Mouse (Mus musculus): Measurements from ENCODE around the gene Insyn1.

Gene Insyn1

DNA sequence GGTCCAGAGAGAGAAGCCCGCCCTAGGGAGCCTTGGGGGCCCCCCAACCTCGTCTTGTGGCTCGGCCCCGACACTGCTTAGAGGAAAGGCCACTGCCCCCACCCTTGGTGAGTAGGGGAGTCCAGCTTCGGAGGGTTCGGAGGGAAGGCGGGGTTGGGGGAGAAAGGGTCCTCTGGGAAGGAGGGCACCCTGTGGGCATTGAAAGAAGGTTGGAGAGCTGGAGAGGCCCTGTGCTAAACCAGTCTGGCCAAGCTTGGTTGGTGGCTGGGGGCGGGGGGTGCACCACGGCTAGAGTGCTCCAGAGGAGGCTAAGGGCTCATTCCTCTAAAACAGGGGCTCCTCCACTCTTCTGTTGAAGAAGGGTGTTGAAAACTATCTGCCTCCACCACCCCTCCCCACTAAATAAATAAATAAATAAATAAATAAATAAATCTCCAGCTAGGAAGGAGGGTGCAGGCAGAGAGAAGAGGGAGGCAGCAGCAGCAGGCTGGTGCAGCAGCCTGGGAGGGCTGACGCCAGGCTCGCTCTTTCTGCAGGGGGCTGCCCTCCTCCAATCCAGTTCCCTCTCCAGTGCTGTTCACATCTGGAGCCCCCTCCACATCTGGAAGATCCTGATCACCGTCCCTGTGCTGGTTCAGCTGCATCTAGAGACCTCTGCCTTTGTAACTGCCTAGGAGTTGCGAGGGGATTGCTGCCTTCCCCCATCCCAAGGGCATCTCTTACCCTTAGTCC lies 896 bp downstream of the Insyn1 start:
- no peak for DNase-seq

DNA sequence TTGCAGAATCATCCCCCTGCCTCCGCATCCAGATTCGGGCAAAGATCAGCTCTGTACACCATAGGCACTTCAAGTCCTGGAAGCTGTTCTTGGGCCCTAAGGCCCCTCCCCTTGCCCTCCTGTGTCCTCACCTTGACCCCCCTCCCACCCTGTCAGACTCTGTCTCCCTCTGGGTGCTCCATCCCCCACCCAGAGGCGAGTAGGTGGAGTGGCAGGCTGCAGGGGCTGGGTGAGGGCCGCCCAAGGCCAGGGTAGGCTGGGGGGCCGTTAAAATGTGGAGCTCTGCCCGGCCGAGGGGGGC lies 1.4 kb downstream of the Insyn1 start:
- no peak for DNase-seq

DNA sequence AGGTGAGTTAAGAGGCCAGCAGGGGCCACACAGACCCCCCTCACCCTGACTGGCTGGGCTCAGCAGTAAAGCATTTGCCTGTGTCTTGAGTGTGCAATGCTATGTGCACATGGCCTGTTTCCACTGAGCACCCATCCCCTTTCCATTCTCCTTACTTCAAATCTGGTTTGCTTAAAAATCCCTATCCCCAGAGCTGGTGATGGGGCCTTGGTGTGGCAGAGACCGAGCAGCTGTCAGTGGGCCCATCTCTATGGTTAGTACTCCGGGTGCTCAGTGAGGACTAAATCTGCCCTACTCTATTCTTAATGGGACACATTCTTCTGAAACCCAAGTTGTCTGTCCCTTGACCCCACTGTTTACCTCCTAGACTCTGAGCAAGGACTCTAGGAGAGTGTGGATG lies 2.0 kb downstream of the Insyn1 start:
- DNase-seq: no peak

DNA sequence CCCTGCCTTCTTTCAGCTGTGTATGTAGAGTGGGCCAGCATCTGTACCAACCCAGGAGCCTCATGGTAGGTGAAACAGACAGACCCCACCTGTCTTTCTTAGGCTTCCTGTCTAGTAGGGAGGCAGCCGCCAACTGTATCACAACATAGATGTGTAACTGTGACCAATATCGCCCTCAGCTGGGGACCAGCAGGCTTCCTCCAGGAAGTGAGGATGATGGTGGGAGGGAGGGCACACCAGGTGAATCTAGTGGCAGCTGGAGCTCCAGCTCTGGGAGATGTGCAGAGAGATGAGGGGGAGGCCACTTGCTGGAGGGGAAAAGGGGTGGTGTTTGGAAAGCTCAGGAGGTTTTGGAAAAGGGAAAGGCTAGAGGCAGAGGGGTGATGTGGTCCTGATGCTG lies 6.6 kb downstream of the Insyn1 start:
- DNase-seq: no peak

DNA sequence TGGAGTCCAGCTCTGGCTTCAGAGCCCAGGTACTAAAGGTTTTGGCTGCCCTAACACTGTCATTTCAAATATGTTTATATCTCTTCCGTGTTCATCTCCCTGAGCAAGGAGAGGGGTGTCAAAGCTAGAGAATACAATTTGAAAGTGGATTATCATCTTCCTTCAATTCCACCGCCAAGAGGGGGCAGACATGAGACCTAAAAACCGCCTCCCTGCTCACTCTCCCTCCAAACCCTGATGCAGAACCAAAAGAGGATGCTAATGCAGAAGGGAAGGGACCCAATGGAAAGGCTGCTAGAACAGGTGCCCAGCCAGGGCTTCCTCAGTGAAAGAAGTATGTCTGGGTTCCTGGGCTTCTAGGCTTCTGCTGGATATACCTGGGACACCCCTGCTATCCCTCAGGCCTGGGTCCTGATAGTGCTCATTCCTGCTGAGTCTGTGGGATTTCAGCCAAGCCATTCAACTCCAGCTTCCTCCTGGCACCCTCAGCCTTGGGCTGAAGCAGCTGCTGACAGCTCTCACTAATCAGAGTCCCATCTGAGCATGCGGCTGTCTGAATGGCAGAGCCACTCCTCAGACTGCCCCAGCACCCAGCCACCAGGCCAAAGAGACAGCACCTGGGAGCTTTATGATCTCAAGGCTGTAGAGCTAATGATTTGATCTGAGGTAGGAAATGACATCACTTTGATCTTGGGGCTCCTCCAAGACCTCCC lies 8.2 kb downstream of the Insyn1 start:
- DNase-seq: no peak

DNA sequence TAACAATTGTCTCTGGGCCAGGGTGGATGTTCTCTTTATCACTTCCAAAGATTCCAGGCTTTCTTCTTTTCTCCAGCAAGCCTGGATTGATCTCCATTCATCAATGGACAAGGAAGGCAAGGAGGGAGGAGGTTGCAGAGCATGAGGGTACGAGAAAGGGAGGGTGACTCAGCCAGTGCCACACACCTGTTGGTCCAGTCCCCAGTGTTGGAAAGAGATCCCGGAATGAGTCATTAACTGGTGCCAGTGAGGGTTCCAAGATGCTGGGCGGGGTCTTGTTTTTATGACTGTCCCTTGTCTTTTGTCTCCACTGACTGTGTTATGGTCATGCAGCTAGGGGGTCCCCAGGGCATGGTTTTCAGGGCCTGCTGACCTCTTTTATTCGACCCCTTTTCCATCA lies 9.5 kb downstream of the Insyn1 start:
- DNase-seq: no peak

DNA sequence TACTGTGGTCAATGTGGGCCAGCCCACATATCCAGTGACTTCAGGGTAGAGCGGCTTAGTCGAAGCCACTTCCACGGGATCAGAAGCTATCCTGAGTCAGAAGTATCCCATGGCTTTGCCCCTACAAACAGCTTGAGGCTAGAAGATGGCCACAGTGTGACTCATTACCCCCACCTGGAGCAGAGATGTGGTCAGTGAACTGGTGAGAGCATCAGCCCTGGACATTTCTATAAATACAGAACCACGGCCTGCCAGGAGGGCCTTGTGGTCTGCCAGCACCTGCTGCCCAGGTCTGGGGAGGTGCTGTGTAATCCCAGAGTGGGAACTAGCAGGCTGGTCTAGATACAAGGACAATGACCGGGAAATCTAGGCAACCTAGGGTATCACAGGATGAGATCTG lies 12.5 kb downstream of the Insyn1 start:
- DNase-seq: no peak

DNA sequence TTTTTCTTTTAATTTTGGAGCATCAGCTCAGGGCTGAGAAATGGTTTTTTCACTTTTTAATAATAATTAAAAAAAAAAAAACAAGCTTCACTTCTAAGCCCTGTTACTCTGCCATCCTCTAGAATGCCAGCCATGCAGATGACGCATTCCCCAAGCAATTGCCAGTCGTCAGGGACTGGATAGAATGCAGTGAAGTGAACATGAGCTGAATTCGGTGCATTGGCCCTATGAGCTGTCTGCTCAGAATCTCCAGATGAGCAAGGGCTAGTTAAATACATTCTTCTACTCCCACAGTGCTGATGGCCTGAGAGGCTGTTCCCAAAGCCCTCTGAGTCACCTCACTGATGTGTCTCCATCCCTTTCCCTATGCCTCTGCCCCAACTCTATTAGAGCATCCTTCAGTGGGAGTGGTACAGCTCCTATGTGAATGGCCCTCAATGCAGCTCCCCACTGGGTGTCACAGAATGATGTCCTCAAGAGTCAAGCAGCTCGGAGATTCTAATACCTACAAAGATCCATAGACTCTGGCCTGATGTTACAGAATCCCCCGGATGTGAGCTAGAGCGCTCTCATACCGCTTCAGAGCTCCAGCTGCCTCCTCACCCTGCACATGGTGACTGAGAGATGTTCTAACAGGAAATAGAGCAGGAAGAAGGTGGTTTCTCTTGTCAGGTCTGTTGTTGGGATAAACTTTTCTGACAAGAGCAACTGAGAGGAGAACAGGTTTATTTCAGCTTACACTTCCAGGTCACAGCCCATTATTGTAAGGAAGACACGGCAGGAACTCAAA lies 19.0 kb downstream of the Insyn1 start:
- no peak for DNase-seq

DNA sequence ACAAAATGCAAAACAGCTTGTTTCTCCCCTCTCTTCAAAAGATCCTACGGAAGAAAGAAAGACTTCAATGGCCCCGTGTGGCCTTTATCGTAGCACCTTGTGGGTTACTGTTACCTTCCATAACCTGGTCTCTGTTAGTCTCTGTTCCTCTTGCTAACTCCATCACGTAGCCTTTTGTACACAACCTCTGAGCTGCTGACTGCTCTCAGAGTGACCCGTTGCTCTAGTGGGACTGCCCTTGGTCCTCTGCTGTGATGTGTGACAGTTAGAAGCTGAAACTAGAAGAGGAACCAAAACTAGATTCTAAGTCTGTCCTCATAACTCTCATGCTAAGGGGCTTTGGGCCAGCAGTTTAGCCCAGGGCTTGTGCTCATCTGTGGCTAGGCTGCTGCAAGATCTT lies 22.0 kb downstream of the Insyn1 start:
- DNase-seq: no peak

DNA sequence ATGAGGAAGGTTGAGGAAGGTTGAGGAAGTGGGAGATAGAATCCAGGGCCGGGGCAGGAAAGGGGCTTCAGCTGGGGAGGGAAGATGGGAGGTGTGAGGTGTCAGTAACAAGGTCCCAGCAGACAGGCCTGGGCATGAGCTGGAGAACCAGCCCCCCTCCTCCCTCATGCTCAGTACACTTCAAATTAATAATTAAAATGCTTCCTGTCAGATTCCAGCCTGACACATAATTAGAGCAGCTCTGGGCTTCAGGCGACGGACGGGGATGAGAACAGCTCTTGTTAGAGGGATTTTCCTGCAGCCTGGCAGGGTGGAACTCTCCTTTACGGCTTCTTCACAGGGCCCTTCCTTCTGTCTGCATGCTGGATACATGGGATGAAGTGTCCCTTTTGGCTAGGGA lies 25.3 kb downstream of the Insyn1 start:
- no peak for DNase-seq

DNA sequence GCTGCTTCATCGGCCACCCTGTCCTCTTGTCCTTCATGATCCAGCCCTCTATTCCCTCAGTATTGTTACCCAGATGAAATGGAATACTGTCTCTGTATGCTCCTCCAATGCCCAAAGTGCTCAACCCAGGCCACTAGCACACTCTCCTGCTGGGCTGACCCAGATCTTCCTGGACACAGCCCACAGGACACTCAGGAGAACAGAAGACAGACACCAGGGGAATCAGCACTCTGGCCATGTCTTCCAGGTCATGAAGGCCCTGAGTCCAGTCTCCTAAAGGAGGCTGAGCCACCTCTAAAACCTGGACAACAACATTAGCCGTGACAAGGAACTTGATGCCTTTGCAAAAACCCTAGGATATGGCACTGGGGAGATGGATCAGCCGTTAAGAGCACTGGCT lies 28.1 kb downstream of the Insyn1 start:
- DNase-seq: peak; percentile 58

DNA sequence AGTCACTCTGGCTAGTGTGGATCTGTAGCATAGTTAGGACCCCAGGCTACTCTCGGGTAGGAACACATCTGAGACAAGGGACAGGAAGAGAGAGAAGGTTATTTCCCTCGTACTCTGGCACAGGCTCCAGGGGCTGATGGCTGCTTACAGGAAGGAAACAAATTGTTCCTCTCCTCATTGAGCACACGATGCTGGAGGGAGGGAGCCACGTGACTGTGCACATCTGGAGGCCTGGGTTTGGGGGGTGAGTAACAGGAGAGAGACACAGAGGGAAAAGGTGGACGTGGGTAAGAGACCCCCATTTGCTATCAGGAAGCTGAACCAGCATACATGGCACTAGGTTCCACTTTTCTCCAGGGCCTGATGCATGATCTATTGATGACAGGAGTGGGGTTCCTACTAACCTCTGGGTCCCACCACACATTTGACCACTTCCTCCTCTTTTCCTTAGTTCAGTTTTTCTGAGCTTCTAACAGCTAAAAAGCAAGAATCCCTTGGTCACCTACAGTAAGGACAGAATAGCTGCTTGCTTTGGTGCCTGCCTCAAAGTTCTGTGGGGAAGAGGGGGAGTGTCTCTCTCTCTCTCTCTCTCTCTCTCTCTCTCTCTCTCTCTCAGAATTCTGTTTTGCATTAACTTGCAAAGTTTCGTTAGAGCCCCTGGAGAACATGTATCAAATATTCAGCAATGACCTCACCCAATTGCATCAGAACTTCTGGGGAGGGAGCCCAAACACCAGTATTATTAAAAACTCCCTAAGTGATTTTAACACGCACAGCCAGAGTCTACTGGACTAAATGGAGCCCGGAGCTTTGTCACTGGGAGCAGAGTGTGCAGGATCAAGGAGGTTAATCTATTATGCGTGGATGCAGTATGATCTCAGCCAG lies 29.7 kb downstream of the Insyn1 start:
- no peak for DNase-seq

DNA sequence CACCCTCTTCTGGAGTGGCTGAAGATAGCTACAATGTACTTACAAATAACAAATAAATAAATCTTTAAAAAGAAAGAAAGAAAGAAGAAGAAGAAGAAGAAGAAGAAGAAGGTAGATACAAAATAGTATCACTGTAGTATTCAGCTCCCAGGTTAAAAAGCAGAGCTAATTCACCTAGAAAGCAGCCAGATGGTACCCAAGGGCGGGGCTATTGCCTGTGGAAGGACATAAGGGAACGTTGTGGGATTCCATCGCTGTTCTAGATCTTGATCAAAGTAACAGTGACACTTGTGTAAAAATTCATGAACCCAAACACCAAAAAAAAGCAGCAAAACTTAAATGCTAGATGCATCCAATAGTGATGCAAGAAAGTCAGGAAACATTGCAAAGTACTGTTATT lies 31.6 kb downstream of the Insyn1 start:
- DNase-seq: no peak

DNA sequence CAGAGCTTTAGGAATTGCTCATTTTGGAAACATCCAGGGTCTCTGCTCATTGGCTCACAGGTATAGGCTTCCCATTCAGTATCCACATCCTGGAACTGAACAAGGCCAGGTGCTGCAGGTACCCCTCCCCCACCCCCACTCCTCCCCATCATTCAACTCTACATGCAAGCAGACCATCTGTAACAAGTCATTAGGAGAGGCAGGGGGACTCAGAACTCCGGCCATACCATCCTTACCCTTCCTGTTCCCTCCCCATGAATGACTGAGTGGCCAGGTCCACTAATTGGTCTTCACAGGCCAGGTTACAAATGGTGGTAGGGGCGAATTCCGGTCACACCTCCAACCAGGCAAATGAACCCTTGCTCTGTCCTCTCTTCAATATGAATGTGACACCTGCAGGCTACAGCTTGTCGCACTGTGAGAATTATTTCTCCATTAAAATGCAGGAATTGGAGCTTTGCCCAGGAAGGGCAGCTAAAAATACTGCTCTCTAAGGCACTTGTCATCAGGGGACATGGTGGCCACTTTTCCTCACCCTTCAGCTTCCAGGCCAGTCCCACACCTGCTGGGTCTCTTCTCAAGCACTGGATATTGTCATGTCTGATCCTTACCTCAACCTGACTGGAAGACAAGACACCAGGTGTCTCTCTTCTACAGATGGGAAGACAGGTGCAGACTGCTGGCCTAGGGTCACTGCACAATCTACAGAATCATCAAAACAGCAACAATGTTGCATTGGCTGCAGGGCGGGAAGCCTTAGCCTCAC lies 32.6 kb downstream of the Insyn1 start:
- DNase-seq: peak; percentile 66

DNA sequence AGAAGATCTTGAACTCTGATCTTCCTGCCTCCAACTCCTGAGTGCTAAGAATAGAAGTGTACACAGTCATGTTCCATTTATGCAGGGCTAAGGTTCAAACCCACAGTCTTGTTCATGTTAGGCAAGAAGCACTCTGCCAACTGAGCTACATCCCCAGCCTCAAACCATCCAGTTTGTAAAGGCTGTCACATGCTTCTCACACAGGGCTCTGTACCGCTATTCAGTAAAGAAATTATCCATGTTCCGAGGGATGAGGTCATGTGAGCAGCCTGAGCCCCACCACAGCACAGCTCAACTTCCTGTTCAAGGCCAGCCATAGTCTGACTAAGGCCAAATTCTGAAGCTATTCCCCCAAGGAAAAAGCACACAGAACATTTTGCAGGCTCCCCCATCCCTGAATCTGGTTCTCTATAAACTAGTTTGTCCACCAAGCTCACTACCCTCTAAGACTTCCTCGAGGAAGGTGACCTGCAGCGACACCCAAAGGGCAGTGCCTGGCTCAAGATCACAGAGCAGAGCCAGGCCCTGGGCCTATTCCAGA lies 33.5 kb downstream of the Insyn1 start:
- no peak for DNase-seq

DNA sequence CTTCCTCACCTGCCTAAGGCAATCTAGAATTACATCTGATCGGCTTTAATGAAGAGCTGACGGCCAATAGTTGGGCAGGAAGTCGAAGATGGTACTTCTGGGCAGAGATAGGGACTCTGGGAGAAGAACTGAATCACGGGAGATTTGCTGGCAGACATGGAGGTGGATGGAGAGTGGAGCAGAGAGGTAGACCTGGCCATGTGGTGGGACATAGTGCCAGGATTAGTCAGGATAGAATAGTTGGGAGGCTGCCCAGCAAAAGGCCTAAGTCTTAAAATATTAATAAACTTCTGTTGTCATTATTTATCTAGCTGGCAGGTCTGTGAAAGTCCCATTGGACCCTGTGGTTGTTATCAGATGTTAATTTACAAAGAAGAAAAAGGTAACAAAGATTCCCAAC lies 36.7 kb downstream of the Insyn1 start:
- no peak for DNase-seq

DNA sequence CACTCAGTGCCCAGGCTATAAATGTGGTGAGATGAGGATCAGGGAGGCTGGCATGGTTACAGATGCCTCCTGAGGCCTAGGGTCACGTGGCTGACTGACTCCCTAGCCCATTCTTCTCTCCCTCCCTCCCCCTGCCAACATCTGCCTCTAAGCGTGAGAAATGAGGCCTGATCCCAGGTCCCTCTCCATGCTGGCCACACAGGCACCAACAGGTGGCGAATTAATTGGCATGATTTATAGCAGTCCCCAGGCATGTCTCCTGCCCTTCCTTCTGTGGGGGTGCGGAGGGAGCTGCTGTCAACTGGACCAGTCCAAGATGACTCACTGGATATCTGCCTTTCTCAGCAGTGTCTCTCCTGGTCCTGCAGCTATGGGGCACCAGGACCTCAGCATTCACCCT lies 39.4 kb downstream of the Insyn1 start:
- no peak for DNase-seq

DNA sequence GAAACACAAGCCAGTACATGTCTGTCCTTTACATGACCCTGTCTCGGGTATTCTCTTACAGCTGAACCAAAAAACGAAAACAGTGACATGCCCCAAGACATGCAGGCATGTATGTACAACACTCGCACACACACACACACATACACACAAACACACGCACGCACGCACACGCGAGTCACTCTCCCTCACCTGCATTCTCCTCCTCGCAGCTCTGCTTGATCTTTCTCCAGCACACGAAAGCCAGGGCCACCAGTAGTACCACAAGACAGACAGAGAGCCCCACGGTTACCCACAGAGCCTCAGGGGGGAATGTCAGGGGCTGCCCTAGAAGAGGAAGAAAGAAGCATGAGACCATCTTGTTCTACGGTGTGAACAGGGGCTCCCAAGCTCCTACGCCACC lies 42.0 kb downstream of the Insyn1 start:
- no peak for DNase-seq

DNA sequence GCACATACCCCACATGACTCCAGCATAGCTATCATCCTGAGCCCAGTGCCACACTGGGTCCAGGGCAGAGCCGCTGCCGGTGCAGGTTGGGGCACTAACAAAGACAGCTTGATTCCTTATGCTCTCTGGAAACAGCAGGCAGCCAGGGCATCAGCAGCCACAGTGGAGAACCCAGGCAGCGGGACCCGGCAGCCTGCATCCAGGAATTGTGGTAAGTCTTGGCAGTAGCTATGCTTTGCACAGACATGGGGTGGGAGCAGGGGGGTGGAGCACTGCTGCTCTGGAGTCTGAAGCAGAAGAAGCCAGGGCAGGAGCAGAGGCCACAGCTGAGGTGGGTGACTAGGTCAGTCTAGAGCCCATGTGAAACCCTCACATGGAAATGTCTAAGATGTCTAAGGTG lies 43.8 kb downstream of the Insyn1 start:
- DNase-seq: no peak

DNA sequence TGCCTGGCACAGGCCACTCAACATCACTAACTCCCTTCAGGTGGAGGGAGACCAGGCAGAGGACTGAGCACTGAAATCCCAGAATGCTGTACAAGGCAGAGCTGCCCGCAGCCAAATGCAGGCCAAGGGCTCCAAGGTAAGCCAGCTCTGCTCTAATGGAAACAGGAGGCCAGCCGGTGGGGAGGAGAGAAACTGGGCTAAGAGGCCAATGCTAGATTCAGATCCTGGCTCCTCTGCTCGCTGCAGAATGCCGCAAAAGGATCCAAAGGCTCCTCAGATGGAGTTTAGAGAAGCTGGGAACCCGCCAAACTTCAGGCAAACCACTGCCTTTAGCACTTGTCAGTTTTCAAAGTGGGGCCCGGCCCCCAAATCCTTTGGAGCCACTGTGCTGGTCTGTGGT lies 44.9 kb downstream of the Insyn1 start:
- peak; percentile 69 for DNase-seq

DNA sequence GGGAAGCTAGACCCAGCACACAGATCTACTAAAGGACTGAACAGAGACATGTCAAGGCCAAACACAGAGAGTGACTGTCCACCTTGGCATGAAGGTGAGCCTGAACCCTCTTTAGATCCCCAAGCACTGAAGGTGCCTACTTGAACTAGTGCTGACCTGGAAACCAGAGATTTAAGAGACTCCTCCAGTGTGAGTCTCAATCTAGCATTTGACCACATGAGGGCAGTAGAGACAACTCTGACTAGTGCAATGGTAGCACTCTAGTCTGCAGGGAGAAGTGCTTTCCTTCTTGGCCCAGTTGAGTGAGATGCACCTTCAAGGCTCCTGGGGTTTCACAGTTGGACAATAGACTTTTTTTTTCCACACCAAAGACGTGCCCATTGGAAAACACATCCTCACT lies 46.4 kb downstream of the Insyn1 start:
- DNase-seq: peak; percentile 56

Data from cerebellum, adult 11 months (tissue).